Mouse (Mus musculus) lung, postnatal 10 days (tissue): Measurements from ENCODE around the gene Timm23.
"Not testable (repeated sequence)": the region's sequence is repeated elsewhere in the genome, so short reads cannot be mapped to it uniquely, and the experiment has no call there.

Experiments
- DNase-seq: peaks from one replicate; pipeline ENCODE4 v3.0.0; 2021

Timm23 gene

DNA sequence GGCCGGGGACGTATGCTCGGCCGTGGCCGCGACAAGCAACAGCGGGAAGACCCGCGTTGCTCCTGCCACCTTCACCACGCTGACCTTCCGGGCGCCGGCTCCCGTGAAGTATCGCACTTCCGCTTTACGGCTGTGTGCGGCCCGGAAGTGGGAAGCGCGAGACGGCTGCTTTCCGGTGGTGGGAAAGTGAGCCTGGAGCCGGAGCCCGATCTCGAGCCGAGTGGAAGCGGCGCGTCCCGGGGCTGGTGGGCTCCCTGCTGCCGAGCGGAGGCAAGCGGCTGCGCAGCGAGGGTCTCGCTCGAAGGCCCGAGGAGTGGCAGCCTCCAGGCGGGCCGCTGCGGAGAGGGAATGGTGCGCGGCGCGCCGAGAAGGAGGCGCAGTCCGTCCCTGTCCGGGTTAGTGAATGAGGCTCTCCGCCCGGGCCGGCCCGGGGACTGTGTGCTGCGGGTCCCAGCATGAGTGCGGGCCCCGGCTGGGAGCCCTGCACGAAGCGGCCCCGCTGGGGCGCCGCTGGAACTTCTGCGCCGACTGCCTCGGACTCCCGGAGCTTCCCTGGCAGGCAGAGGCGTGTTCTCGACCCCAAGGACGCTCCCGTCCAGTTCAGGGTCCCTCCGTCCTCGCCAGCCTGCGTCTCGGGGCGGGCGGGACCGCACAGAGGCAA, at the start of gene Timm23, which contains the start of gene Parg:
Gene Timm23, minus strand, starts transcription at position 108 of the 661 bp plus-strand sequence.
Gene Parg, plus strand, starts transcription at position 159 of the 661 bp plus-strand sequence.
- DNase-seq = peak; percentile 91

DNA sequence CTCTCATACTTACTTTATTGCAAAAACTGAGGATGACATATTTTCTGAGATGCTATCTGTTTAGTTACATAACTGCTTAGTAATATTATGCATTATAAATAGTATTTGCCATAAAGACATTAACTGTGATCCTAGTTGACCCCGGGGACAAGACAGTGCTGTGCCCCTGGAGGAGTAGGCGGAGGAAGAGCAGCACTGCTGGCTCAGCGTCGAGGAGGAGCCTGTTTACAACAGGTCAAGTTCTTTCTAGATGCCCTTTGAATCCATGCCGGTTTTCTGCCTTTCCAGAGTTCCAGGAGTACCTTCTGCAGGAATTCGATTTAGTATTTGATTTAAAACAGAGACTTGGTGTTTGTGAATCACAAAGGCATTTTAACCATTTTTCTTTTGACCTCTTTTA, 47.9 kb upstream of the Timm23 start:
- DNase-seq = no peak

DNA sequence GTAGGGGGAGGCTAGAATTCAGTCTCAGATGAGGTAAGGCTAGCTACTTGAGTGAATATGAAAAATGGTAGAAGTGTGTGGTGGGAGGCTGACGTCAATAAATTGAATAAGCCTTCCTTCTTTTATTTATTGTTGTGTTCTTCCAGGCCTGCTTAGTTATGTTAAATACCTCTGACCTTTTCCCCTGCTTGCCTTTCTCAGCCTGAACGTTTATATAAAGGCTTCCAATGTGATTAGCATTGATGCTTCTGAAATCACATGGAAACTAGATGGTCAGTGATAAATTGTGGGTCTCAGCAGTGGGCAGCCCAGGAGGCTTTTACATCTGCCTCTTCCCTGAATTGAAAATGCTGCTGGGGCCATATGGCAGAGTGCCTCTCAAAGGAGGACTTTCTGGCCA, 44.3 kb upstream of the Timm23 start:
- no peak for DNase-seq

DNA sequence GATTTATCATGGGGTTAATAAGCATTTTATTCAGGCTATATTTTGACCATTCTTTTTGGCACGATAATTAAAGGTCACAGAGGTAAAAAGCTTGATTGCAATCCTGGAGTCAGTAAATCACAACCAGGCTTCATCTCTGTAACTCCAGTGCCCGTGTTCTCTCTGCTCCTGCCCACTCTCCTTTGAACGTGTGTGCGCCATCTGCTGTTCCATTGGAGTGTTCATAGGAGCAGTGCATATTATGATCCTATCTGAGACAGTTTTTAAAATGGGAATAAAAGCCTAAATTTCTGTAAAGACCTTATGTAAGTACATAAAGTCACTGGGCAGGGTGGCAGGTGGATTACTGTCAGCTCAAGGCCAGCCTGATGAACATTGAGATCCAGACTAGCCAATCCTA, 40.7 kb upstream of the Timm23 start:
- no peak for DNase-seq

DNA sequence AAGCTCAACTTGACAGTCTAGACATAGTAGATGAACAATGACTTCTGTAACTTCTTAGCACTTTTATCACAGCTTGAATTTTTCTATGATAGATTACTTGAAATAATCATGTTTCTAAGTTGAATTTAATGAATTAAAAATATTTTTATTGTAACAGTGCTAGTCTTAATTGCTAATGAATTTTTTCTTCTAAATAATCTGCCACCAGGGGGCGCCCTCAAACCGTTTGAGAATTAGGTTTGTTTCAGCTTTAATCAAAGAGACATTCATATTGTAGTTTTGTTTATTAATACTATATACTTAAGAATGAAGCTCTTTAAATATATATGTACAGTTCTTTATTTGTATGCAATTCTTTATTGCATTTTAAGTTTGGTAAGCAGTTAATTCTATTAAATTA, 27.3 kb upstream of the Timm23 start:
- DNase-seq = peak; percentile 58

DNA sequence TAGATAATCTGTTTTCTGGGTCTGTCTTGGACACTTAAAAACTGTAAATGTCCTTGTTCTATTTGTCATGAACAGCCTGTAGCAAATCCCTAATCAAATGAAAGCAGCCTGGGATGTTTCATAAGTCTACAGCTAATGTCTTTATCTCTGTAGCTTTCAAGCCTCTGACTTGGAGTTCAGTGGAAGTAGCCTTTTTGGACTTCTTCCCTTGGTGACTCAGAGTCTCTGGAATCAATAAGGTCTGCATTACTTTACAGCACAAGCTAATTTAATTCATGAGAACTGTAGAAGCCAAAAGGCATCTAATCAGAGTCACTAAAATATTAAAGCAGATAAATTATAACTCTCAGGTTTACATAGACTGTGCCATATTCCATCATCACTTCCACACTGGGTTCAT, 24.9 kb upstream of the Timm23 start:
- DNase-seq = no peak

DNA sequence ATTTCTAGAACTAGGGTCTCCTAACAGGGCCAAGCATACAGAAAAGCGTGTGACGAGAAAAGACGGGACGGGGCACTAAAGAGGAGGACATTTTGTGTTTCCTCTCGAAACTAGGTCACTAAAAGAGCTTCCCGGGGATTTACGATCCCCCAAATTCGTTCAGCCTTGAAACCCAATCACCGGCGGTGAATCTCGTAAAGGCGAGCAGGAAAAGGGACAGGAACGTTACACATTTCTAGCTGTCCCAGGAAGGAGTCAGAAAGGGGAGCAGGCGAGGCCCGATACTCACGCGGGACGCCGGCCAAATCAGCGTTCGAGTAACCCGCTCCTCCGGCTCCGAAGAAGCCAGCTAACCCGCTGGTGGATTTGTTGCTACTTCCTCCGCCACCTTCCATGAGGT, 344 bp downstream of the Timm23 start:
- no peak for DNase-seq

DNA sequence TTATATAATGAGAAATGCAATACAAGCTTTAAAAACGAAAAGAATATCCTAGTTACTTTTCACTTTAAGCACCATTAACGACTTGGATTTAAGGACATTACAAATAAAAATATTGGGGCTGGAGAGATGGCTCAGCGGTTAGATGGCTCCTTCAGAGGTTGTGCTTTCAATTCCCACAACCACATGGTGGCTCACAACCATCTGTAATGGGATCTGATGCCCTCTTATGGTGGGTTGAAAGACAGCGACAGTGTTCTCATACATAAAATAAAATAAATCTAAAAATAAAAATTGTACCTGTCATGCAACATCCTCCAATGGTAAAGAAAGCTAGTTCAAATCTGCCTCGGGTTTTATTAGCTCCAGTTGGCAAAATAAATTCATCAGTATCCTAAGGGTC, 8.1 kb downstream of the Timm23 start:
- not testable (repeated sequence) for DNase-seq

DNA sequence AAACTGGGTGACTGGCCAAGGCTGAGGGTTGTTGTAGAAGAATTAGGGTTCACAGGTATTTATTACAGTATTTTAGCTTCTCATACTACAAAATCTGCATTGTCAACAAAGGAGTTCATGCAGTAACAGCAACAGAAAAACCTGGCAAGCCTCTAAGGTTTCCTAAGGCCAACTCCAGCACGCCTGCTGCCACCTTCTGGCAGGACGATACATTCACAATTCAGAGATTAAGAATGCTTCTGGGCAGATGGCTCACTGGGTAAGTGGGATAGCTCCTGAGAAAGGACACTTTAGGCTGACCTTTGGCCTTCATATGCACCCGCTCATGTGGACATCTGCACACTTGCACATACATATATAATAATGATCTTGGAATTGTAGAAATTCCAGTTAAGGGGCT, 9.3 kb downstream of the Timm23 start:
- peak; percentile 71 for DNase-seq

DNA sequence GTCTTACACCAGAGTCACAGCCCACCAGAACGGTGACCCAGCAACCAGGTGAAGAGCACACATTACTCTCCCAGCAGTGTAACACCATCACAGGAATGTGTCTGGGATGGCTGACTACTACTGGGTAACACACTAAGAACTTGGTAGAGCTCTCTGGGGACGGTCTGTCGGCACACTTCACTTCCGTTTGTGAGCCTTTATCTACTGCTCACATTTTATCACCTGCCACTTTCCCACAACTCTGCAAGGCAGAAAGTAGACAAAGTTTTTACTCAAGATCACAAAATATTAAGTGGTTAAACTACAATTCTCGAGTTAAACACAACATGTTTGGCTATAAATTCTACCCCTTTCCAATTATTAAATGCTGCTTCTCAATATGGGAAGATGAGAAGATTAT, 9.8 kb downstream of the Timm23 start:
- no peak for DNase-seq

DNA sequence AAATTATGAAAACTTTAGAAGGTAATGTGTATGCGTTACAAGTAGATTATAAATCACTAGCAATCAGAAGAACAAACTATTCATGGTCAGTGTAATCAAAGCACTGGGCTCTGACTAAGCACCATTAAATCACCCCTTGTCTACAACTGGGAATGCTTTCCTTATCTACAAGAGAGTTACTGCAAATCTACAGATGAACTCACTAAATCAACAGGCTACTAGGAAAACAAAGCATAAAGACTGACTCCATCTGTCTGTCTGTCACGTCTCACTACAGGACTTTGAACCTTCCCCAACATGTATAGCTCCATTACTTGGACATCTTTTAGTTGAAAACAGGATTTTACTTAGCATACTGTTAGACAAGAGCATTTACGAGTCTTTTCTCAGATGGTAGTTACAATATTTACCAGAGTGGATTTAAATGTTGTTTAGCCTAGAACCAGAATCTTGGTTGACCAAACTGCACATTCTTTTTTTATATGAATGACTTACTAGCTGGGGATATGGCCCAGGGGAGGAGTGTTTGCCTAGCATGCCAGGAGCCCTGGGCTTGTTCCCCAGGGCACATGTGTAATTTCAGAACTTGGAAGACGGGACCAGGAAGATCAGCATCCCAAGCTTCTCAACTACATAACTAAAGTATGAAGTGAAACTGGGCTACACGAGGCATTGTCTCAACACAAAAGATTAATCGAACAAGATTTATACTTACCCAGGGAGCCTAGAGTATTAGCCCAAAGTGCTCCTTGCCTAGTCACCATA, 10.9 kb downstream of the Timm23 start:
- DNase-seq = no peak

DNA sequence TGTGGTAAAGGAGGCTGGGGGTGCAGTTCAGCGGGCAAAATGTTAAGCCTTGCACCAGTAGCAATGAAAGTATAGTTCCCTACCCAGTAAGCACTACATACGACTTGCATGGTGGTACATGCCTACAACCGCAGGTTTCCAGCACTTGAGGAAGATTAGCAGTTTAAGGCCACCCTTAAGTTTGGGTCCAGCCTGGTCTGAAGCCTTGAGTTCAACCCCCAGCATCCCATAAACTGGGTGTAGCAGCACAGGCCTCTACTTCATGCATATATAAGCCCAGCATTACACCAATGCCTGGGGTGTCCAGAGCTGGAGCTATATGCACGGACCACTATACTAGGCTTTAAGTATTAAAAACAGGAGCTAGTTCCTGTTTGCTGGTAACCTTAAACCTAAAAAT, 17.9 kb downstream of the Timm23 start:
- no peak for DNase-seq

DNA sequence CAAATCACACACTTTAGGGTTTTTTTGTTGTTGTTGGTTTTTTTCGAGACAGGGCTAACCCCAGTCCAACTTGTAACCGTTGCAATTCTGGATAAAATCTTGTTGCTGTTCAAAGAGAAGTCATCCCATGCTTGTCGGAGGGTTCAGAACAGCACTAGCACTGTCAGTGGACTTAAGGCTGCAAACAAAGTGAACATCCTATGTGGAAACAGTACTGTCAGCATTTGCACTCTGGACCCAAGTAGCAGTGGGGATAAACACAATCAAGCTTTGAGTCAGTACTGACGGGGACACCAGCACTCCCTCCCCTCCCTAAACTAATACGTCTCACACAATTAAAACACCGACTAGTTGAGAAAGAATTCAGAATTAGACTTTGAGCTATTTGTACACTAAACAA, 20.8 kb downstream of the Timm23 start:
- no peak for DNase-seq

DNA sequence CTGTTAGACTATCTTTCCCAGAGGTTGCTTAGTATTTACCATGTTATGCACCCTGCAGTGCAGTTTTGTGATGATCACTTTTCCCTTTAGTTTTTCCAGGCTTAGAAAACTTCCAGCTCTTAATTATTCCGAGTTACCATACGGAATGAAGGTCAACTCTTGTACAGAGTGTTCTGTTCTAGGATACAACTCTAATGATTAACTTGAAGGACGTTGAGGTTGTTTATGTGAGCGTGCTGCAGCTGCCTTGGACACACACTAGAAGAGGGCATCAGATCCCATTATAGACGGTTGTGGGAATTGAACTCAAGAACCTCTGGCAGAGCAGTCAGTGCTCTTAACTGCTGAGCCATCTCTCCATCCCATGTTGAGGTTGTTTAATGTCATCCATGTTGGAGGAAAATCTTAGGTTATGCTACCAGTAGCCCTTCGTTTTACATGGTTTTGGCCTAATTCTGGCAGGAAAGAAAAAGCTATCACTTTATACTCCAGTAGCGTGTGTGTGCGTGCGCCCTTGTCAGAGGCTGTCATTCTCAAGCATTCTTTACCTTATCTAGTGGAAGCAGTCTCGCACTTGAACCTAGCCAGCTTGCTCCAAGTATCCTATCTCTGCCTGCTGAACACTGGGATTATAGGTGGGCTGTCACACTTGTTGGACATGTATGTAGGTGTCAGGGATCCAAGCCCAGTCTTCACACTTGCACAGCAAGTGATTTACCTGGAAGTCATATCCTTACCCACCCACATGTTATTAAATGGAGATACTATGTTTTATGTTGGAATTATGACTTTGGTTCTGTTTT, 22.1 kb downstream of the Timm23 start:
- no peak for DNase-seq

DNA sequence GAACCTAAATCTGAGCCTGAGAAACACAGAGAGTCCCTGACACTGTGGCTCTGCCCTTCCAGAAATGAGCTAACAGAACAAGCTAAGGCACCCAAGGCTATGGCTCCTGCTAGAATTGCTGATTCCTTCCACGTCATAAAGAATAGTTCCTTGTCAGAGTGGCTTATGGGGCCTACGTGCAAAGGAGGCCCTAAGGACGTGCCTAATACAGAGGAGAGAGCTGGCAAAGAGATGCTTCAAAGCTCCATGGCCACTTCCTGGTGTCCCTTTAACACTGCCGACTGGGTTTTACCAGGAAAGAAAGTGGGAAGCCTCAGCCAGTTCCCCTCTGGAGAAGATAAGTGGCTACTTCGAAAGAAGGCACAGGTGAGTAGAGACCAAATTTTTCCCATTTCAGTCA, 25.1 kb downstream of the Timm23 start:
- DNase-seq = not testable (repeated sequence)

DNA sequence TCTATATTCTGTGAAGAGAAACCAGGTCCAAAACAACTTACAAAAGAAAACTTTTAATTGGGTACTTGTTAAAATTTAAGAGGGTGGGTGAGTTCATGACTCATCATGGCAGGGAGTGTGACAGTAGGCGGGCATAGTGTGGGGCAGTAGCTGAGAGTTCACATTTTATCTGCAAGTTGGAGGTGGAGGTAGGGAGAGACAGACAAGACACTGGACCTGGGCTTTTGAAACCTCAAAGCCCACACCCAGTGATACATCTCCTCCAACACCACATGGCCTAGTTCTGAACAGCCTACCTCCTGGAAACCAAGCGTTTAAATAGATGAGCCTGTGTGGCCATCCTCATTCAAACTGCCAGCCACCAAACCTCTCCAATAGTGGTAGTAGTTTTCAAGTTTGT, 26.4 kb downstream of the Timm23 start:
- DNase-seq = no peak

DNA sequence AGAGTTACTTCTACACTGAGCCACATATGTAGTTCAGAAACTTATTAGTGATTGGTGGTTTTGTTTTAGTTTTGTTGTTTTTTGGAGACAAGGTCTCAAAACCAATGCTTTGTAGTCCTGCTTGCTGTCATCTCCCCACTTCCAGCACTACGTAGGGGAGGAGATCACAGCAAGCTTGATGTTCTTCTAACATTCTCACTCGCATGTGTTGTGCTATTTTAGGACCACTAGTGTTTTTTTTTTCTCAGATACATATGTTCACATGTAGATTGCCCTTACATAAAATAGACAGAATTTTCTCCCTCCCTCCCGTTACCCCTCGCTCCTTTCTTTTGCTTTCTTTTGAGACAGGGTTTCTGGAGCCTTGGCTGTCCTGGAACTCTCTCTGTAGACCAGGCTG, 31.6 kb downstream of the Timm23 start:
- DNase-seq = no peak

DNA sequence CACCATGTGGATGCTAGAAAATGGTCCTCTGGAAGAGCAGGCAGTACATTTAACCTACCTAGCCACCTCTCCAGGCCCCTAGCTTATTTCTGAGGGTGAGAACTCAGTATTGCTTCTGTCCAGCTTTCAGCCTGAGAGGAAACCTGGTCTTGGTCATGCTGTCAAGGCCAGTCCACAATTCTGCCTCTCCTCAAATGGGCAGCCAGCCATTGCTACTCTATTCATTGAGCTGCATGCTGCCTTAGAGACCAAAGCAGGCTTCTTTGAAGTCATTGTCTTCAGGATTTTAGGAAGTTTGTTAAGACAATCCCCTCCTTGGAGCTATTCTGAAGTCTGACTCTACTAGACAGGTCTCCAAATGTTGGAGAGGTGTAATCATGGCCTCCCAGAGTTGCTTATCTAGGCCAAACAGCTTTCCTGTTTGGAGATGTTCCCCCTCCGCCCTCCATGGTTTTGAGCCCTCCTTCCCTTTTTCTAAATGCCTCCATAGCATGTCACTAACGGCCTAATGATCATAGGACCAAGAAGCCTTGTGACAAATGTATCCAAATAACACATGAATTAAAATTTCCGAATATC, 33.0 kb downstream of the Timm23 start:
- peak; percentile 18 for DNase-seq

DNA sequence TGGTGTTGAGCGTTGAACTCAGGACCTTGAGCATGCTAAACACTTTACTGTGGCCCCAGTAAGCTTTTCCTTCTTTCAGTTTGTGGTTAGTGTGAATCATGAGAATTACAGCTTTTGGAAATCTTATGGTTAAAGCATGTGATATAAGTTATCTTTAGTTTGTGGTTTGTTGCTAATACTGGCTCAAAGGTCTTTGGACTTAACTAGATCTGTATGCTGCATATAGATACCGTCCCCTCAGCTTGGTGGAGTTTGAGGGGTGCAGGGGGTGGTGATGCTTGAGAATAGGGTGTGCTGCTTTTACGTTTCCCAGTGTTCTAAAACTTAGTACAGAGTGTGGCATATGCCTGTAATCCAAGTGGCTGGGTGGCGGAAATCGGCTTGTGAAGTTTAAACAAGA, 34.4 kb downstream of the Timm23 start:
- DNase-seq = no peak

DNA sequence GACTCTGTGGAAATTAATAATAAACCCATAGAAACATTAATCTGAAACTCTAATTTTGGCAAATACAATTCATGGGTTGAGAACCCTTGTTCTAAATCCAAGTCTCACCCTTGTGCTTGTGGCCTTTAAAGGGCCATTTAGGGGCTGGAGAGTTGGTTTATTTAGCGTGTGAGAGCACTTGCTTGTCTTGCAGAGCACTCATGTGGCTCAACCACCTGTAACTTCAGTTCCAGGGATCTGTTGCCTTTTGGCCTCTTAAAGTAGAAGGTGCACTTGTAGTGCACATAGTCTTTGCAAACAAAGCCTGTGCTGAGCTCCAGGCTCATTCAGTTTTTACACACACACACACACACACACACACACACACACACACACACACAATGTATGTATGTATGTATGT, 34.9 kb downstream of the Timm23 start:
- peak; percentile 20 for DNase-seq

DNA sequence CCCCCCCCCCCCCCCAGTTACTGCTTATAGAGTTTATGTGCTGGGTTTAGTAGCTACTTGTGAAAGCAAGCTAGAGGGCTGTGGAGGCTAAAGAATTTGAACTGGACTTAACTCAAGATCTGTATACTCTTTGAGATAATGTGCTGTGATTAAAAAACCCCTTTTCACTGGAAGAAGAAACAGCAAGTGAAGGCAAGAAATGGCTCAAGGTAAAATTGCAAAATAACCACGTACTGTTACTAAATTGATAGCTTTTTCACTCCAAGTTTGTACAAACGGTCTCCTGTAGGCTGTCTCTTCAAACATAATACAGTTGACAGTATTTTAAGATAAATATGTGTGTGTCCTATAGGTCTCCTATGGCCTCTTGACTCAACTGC, 35.6 kb downstream of the Timm23 start:
- no peak for DNase-seq

DNA sequence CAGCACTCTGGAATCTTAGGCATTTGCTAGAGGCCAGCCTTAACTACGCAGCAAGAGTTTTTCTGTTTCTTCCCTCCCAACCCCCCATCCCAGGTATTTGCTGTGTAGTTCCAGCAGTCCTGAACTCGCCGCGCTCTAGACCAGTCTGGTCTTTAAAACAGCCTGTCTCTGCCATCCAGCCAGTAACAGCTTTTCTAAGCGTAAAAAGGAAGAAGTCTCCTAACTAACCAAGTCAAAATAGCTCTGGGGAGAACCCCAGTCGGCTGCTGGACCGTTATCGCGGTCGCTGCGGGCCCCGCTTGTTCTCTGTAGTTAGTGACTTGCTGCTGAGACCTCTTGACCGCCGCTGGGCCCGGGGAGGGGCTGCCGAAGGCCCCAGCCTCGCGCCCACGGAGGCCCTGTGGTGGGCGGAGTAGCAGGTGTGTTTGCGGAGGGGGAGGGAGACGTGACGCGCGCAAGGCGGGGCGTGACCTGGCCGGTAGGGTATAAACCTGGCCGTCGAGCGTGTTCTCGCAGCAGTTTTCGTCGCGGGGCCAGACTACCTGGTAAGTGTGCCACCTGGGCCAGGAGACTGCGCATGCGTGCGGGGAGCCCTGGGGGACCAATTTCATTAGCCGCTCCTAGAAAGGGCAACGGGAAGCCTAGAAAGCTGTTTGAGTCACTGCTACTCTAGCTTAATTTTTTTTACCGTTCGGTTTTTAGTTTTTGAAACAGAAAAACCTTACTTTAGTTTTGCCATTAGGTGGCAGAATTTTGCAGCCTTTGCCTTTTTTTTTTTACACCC, 36.2 kb downstream of the Timm23 start:
- peak; percentile 73 for DNase-seq
